Mouse (Mus musculus) forebrain, postnatal 0 days (tissue): ENCODE results near the gene Prdx6b. TPM values are rescaled to one million over a fixed set of nuclear protein-coding genes. Genes with fewer than 3 reads are reported as not detected.

Source experiments
- ATAC-seq: fragments of 200-750 bp; cut with Nextera tagmentation; 2 replicates; pipeline ENCODE4 v1.8.0; 2017; ENCODE audit warnings: mild to moderate bottlenecking, moderate library complexity
- DNase-seq: peaks from one replicate; pipeline ENCODE4 v3.0.0-alpha.2; 2015
- H3K27ac ChIP-seq: fragments of 300-500 bp; sonication (generic); 2 replicates; pipeline ENCODE4 v1.5.1; 2014; ENCODE audit warnings: low read depth, mild to moderate bottlenecking, antibody characterized with exemption, low read length, moderate library complexity, mixed read lengths
- H3K27me3 ChIP-seq: fragments of 300-500 bp; sonication (generic); 2 replicates; pipeline ENCODE4 v1.6.1; 2014; ENCODE audit warnings: mild to moderate bottlenecking, low read length, mixed read lengths; ENCODE audit not compliant: insufficient read depth
- H3K36me3 ChIP-seq: fragments of 300-500 bp; sonication (generic); 2 replicates; pipeline ENCODE4 v1.6.1; 2014; ENCODE audit warnings: mild to moderate bottlenecking, moderate library complexity; ENCODE audit not compliant: insufficient read depth
- H3K4me1 ChIP-seq: fragments of 300-500 bp; sonication (generic); 2 replicates; pipeline ENCODE4 v1.6.1; 2014; ENCODE audit warnings: antibody characterized with exemption; ENCODE audit not compliant: insufficient read depth
- H3K4me2 ChIP-seq: fragments of 300-500 bp; sonication (generic); 2 replicates; pipeline ENCODE4 v1.6.1; 2014; ENCODE audit warnings: low read depth, mild to moderate bottlenecking, moderate library complexity
- H3K4me3 ChIP-seq: fragments of 300-500 bp; sonication (generic); 2 replicates; pipeline ENCODE4 v1.5.1; 2014; ENCODE audit warnings: low read depth, low read length, mixed read lengths
- H3K9ac ChIP-seq: fragments of 300-500 bp; sonication (generic); 2 replicates; pipeline ENCODE4 v1.6.1; 2014; ENCODE audit warnings: mild to moderate bottlenecking
- H3K9me3 ChIP-seq: fragments of 300-500 bp; sonication (generic); 2 replicates; pipeline ENCODE4 v1.6.1; 2016; ENCODE audit warnings: low read length
- CTCF ChIP-seq: sonication (generic); IDR thresholded peaks from 2 replicates; pipeline ENCODE4 v1.5.1; 2016; ENCODE audit warnings: antibody characterized with exemption, control low read depth, low read depth
- WGBS: fragments of 180-500 bp; shearing (Covaris S2); extraction: QIAGEN DNeasy Blood & Tissue Kit; methylation state at CpG from one replicate; pipeline ENCODE4 v1.1.7; 2014; 5-methylcytosine and 5-hydroxymethylcytosine counted together
- polyA plus RNA-seq: library from polyadenylated mRNA; unstranded; fragments of >200 nt; fragmentation: Nextera tagmentation; extraction: Ambion mirVana; gene quantifications from 2 replicates; pipeline ENCODE4 v1.2.1, GENCODE M21; 2015
- total RNA-seq: library from RNA; depleted of rRNA; stranded (reverse); fragments of >200 nt; gene quantifications from 2 replicates; pipeline ENCODE4 v1.2.3, GENCODE M21; 2014; rRNA removed

The Prdx6b gene
- total and polyA plus RNA-seq, 2 experiments from 2014 or later = not detected

GRCm38 (mm10) chr2:80322878-80323277, 30.6 kb downstream of the Prdx6b start:
- Histone ChIP-seq H3K27ac (no peak overlapping the region), H3K27me3 (no peaks in the 10 kb centered on the region), H3K36me3 (peaks cover 39% of the 10 kb centered on the region), H3K9ac (no peak overlapping the region), H3K4me3 (no peak overlapping the region), H3K4me1 (no peaks in the 10 kb centered on the region), H3K4me2 (no peak overlapping the region), H3K9me3 (no peaks in the 10 kb centered on the region)
- ATAC-seq = no peak
- WGBS = 96% methylated on average over 4 of the region's 4 CpGs
- TF ChIP-seq CTCF = no peak
- DNase-seq = no peak

DNA sequence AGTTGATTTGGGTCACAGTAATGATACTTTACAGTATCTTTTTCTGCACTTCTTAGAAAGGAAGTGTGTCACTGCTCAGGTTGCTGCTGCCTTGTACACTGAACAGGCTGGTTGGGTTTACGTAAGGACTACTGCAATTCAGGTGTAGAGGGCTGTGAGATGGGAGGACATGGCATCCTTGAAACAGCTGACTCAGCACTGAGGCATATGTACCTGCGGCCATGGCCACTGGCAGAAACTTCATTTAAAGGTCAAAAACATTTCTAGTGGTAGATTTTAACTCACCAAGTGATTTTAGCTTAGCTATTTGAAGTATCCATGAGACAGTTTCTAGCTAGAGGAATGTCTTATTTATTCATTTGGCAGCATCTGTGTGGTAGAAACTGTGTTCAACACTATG, 33.5 kb downstream of the Prdx6b start:
- DNase-seq (no peak), ATAC-seq (no peak)
- WGBS = 94% methylated on average over 2 of the region's 2 CpGs
- H3K9ac ChIP-seq = no peak overlapping the region
- H3K27ac ChIP-seq = no peak overlapping the region
- H3K4me2 ChIP-seq = no peak overlapping the region
- no peaks in the 10 kb centered on the region for H3K9me3 ChIP-seq
- no peak for TF ChIP-seq CTCF
- H3K4me3 ChIP-seq = no peak overlapping the region
- H3K27me3 ChIP-seq = no peaks in the 10 kb centered on the region
- H3K4me1 ChIP-seq = no peaks in the 10 kb centered on the region
- H3K36me3 ChIP-seq = peaks cover 46% of the 10 kb centered on the region

DNA sequence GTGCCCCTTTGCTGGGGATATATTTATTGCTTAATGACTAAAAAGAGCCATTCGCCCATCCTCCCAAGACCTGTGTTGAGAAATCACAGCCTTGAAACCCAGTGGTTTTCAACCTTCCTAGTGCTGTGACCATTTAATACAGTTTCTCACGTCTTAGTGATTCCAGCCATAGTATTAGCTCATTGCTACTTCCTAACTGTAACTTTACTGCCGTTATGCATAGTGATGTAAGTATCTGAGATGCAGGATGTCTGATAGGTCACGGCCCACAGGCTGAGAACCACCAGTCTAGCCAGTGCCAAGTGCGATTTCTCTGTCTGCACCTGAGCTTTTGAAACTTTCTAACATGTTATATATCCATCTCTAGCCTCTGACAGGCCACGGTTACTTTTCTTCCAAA, 35.0 kb downstream of the Prdx6b start:
- no peak overlapping the region for H3K9ac ChIP-seq
- H3K36me3 ChIP-seq = peaks cover 37% of the 10 kb centered on the region
- H3K4me3 ChIP-seq = no peak overlapping the region
- no peak for TF ChIP-seq CTCF
- no peak overlapping the region for H3K4me2 ChIP-seq
- no peak overlapping the region for H3K27ac ChIP-seq
- DNase-seq (no peak), ATAC-seq (no peak)
- no peaks in the 10 kb centered on the region for H3K4me1 ChIP-seq
- whole genome bisulfite sequencing = 92% methylated on average over 6 of the region's 6 CpGs
- H3K27me3 ChIP-seq = no peaks in the 10 kb centered on the region
- no peaks in the 10 kb centered on the region for H3K9me3 ChIP-seq

GRCm38 (mm10) chr2:80328961-80329653, 36.8 kb downstream of the Prdx6b start:
- Histone ChIP-seq H3K4me3 (no peak overlapping the region), H3K36me3 (peaks cover 38% of the 10 kb centered on the region), H3K9me3 (no peaks in the 10 kb centered on the region), H3K4me2 (no peak overlapping the region), H3K27ac (no peak overlapping the region), H3K4me1 (no peaks in the 10 kb centered on the region), H3K9ac (no peak overlapping the region), H3K27me3 (no peaks in the 10 kb centered on the region)
- DNase-seq = no peak
- no peak for TF ChIP-seq CTCF
- ATAC-seq = no peak
- WGBS = 91% methylated on average over 7 of the region's 7 CpGs

GRCm38 (mm10) chr2:80340537-80340936, 48.3 kb downstream of the Prdx6b start:
- Histone ChIP-seq H3K9ac (no peak overlapping the region), H3K4me1 (no peaks in the 10 kb centered on the region), H3K27ac (no peak overlapping the region), H3K9me3 (no peaks in the 10 kb centered on the region), H3K4me2 (no peak overlapping the region), H3K36me3 (peaks cover 77% of the 10 kb centered on the region), H3K4me3 (no peak overlapping the region), H3K27me3 (no peaks in the 10 kb centered on the region)
- no peak for TF ChIP-seq CTCF
- 96% methylated on average over 9 of the region's 9 CpGs for WGBS
- ATAC-seq = no peak
- no peak for DNase-seq

Other genes starting within 250 kb of the Prdx6b start
- 42.3 and 48.9 TPM in 2 replicates for gene Pde1a, start 163.0 kb upstream of the Prdx6b start, total RNA-seq
- gene Pde1a, start 163.0 kb upstream of the Prdx6b start, polyA plus RNA-seq = 24.3 and 45.8 TPM in 2 replicates
- gene Dnajc10, start 23.0 kb downstream of the Prdx6b start, total RNA-seq = 69.6 and 79.8 TPM in 2 replicates
- 42.1 and 53.4 TPM in 2 replicates for gene Dnajc10, start 23.0 kb downstream of the Prdx6b start, polyA plus RNA-seq
- 7.8 TPM in 2 replicates for gene Frzb, start 155.2 kb downstream of the Prdx6b start, total RNA-seq
- 7.0 and 10.0 TPM in 2 replicates for gene Frzb, start 155.2 kb downstream of the Prdx6b start, polyA plus RNA-seq